ENCODE assay signal across 9 mouse cellular contexts in the genomic region with DNA sequence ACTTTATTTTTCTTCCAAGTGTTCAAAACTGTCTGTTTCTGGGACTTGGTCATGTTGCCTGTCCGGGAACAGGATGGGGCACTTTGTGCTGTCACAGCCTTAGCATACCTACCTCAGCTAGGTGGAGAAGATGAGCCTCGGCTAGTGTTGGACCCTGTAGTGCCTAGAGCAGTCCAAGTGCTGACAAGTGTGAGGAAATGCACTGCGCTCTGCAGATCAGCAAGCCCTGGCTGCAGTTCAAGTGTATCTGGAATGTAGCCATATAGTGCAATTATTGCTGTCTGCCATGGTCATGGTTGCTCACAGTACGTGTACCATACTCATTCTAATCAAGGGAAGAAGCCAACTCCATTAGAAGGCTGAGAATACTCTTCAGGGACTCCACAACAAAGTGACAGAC. TPM values are rescaled to one million over a fixed set of nuclear protein-coding genes. Genes with fewer than 3 reads are reported as not detected.
DNase-seq lines count a peak whose midpoint lies in the region; ATAC-seq and TF ChIP-seq lines count a peak whose summit lies in the region.
"Had no signal": no experiment of that assay in that cellular context is flagged by ENCODE, and none has a peak within 500 bp of the region (broad histone marks: within the 10 kb centered on the region; RNA-seq: fewer than 3 reads in every experiment).

No protein-coding gene starts in this region.

- TF ChIP-seq CTCF in lung, adult 2 months (IDR thresholded peaks at IDR 0.05; ENCODE audit: insufficient read depth, low read length): no peak

- H3K9me3 ChIP-seq in stomach, embryonic 16.5 days (replicated peaks; ENCODE audit: control insufficient read depth, low read length): no peaks in the 10 kb centered on the region
- H3K9me3 ChIP-seq: midbrain, embryonic 12.5 days had no signal

- no peaks in the 10 kb centered on the region for H3K4me1 ChIP-seq in lung, adult 2 months (ENCODE audit: control insufficient read depth, insufficient read depth, low read length)
- H3K4me1 ChIP-seq in stomach, embryonic 16.5 days (ENCODE audit: control insufficient read depth, insufficient read depth, low read length): no peaks in the 10 kb centered on the region
- H3K4me1 ChIP-seq: midbrain, embryonic 12.5 days had no signal

- H3K4me3 ChIP-seq in lung, adult 2 months (replicated peaks; ENCODE audit: extremely low read depth, low read depth, low read length): no peak overlapping the region
- no peak overlapping the region for H3K4me3 ChIP-seq in stomach, embryonic 16.5 days (replicated peaks; ENCODE audit: low read length)
- H3K4me3 ChIP-seq: midbrain, embryonic 12.5 days had no signal

- WGBS in lung, adult 2 months: 25% methylated on average over 4 of the region's 4 CpGs
- WGBS in stomach, embryonic 16.5 days: 59% methylated on average over 4 of the region's 4 CpGs

- peak; percentile 31 to 42 for DNase-seq in lung, adult 18-20 months
- DNase-seq in lung, adult 2 months: no peak
- peak; percentile 80 to 85 for DNase-seq in adrenal gland, postnatal 36 days
- peak; percentile 28 for DNase-seq in fibroblast of lung, adult 2 months (ENCODE audit: low read depth)
- peak; percentile 54 for DNase-seq in kidney, adult 9 months
- DNase-seq in T-cell, adult 2 months (ENCODE audit: low spot score): no peak

- H3K9ac ChIP-seq in stomach, embryonic 16.5 days (ENCODE audit: low read length): no peak overlapping the region
- H3K9ac ChIP-seq: midbrain, embryonic 12.5 days had no signal

- H3K4me2 ChIP-seq in stomach, embryonic 16.5 days (ENCODE audit: low read depth, low read length): no peak overlapping the region
- H3K4me2 ChIP-seq: midbrain, embryonic 12.5 days had no signal

- H3K27me3 ChIP-seq in stomach, embryonic 16.5 days (ENCODE audit: control insufficient read depth, insufficient read depth, low read length): no peaks in the 10 kb centered on the region
- H3K27me3 ChIP-seq: midbrain, embryonic 12.5 days had no signal

- H3K27ac ChIP-seq in stomach, embryonic 16.5 days (ENCODE audit: low read length): 0 out of 2 replicates have a peak overlapping the region, but pooled peaks have one; percentile 1
- H3K27ac ChIP-seq: midbrain, embryonic 12.5 days had no signal

- no peak for TF ChIP-seq POLR2A in lung, adult 2 months (IDR thresholded peaks at IDR 0.05; ENCODE audit: borderline replicate concordance, extremely low read depth, low read depth, low read length)

- ATAC-seq in stomach, embryonic 16.5 days (ENCODE audit: insufficient read depth, low FRiP score): 0 out of 2 replicates have a peak, but pooled peaks have one; percentile 41
- no peak for ATAC-seq in activated CD4-positive, CD25-positive, alpha-beta regulatory T cell, adult 4 months

- peaks cover 51% of the 10 kb centered on the region for H3K36me3 ChIP-seq in stomach, embryonic 16.5 days (ENCODE audit: control insufficient read depth, insufficient read depth, low read length)

RNA-seq across cellular contexts. Expression of a gene that starts 44.5 kb away (rescaled TPM):
- polyA plus RNA-seq in lung, adult 2 months (2012; rRNA removed): 21.6 and 24.0 TPM in 2 replicates
- 100 to 1,000 TPM in 1 of 2 experiments, 10 to 100 TPM in 1; 75.8 to 104 TPM for total RNA-seq in adrenal gland, postnatal 36 days (2021)
- 36.4 and 37.0 TPM in 2 replicates for polyA plus RNA-seq in stomach, embryonic 16.5 days (2015; fragmentation: Nextera tagmentation; extraction: Ambion mirVana)
- 10 to 100 TPM in 1 of 2 experiments, 1 to 10 TPM in 1; 8.7 to 12.1 TPM for polyA plus RNA-seq in activated CD4-positive, CD25-positive, alpha-beta regulatory T cell, adult 4 months (2017; shearing (Covaris generic))

RNA-seq across cellular contexts. Expression of a gene that starts 47.2 kb away (rescaled TPM):
- 40.4 and 45.1 TPM in 2 replicates for polyA plus RNA-seq in lung, adult 2 months (2012; rRNA removed)
- total RNA-seq in adrenal gland, postnatal 36 days (2021): 100 to 1,000 TPM; 105 to 124 TPM
- 75.9 and 81.3 TPM in 2 replicates for polyA plus RNA-seq in stomach, embryonic 16.5 days (2015; fragmentation: Nextera tagmentation; extraction: Ambion mirVana)
- polyA plus RNA-seq in activated CD4-positive, CD25-positive, alpha-beta regulatory T cell, adult 4 months (2017; shearing (Covaris generic)): 10 to 100 TPM; 15.7 to 16.7 TPM

Comparison
In these comparisons a context has a peak if more than half of its experiments do, and no peak if none do; other contexts are left out.
1. DNase-seq: peak in lung, adult 18-20 months (2 of 2), adrenal gland, postnatal 36 days (2 of 2), fibroblast of lung, adult 2 months (single experiment) and kidney, adult 9 months (single experiment); none in lung, adult 2 months (single experiment) and T-cell, adult 2 months (single experiment).